Mouse (Mus musculus): Measurements from ENCODE around the gene Psip1. TPM values are rescaled to one million over a fixed set of nuclear protein-coding genes. Genes with fewer than 3 reads are reported as not detected.
A peak's percentile ranks its signal among the peaks of the same experiment; 100 is the strongest.
"Not testable (repeated sequence)": the region's sequence is repeated elsewhere in the genome, so short reads cannot be mapped to it uniquely, and the experiment has no call there.

The Psip1 gene
- 313 and 341 TPM in 2 replicates for polyA plus RNA-seq (2014; fragmentation: Nextera tagmentation; extraction: Ambion mirVana)

DNA sequence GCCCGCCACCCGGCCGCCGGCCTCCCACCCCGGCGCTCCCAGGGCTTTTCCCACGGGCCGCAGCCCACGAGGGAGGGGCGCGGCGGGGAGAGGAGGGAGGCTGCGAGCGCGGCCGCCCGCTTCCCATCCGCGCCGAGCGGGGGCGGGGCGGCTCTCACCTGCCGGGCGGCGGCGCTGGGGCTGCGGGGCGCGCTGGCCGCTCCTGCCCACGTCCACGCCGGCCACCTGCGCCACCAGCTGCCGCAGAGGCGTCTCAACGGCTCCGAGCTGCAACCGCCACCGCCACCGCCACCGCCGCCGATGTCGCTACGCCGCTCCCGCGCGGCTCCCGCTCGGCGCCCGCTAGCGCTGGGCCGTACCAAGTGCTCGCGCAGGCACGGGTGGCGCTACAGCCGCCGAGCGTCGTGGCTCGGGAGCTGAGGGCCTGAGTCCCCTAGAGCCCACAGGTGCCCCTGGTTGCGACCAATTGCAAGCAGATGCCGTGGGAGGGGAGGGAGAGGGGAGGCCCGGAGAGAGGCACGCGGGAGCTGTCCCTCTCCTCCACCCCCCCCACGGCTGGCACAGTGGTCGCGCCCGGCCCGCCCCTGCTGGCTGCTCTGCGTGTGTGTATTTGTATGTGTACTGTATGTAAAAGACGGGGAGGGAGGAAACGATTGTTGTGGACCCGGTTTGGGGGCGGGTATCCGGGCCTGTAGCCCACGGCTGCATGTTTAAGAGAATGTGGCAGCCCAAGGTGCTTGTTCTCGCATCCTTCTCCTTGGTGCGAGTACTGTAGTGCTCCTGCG lies at the start of gene Psip1:
TSS of gene Psip1 (minus strand) at position 343 of the 785 bp plus-strand sequence.
- Histone ChIP-seq H3K4me3 (ENCODE audit: low read depth, low read length) (peak within 1 kb of the TSS; percentile 86), H3K4me1 (ENCODE audit: control insufficient read depth, insufficient read depth, low read length) (peaks cover 11% of the 10 kb centered on the region), H3K36me3 (ENCODE audit: control insufficient read depth, insufficient read depth, low read length) (peaks cover 3% of the 10 kb centered on the region; the same call in 1 of the 2 replicates), H3K4me2 (ENCODE audit: low read depth, severe bottlenecking) (peak within 1 kb of the TSS; percentile 67), H3K27ac (replicated peaks; ENCODE audit: low read depth, low read length) (peak within 1 kb of the TSS; percentile 97), H3K9ac (ENCODE audit: low read length) (peak within 1 kb of the TSS; percentile 94), H3K27me3 (ENCODE audit: control insufficient read depth, insufficient read depth, low read length) (no peaks in the 10 kb centered on the region), H3K9me3 (ENCODE audit: control insufficient read depth, low read length) (no peaks in the 10 kb centered on the region)
- WGBS, result 0% methylated on average over 60 of the region's 86 CpGs
- ATAC-seq (ENCODE audit: insufficient number of reproducible peaks, low FRiP score, low TSS enrichment, low read depth) (peak; percentile 90), DNase-seq (ENCODE audit: low spot score) (peak; percentile 95)

DNA sequence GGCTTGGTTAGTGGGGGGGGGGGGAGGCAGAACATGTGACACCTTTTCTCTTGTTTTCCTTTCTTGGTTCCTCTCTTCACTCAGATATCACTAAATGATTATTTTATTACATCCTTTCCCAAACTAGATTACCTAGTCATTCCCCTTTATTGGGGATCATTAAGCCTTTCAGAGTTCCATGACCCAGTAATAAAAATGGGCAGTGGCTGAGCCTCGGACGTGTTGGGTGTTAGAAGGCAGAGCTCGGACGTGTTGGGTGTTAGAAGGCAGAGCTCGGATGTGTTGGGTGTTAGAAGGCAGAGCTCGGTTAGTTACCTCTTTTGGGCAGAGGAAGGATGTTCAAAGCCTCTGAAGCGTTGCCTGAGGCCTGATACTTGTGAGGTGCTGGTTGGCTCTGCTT lies 47.8 kb upstream of the Psip1 start:
- H3K36me3 ChIP-seq (ENCODE audit: control insufficient read depth, insufficient read depth, low read length), result no peaks in the 10 kb centered on the region
- H3K27ac ChIP-seq (replicated peaks; ENCODE audit: low read depth, low read length), result no peak overlapping the region
- 24% methylated on average over 7 of the region's 7 CpGs for WGBS
- no peak overlapping the region for H3K4me3 ChIP-seq (ENCODE audit: low read depth, low read length)
- no peaks in the 10 kb centered on the region for H3K27me3 ChIP-seq (ENCODE audit: control insufficient read depth, insufficient read depth, low read length)
- H3K4me1 ChIP-seq (ENCODE audit: control insufficient read depth, insufficient read depth, low read length), result no peaks in the 10 kb centered on the region
- no peak overlapping the region for H3K4me2 ChIP-seq (ENCODE audit: low read depth, severe bottlenecking)
- DNase-seq (ENCODE audit: low spot score) (no peak), ATAC-seq (ENCODE audit: insufficient number of reproducible peaks, low FRiP score, low TSS enrichment, low read depth) (no peak)
- H3K9ac ChIP-seq (ENCODE audit: low read length), result no peak overlapping the region
- H3K9me3 ChIP-seq (ENCODE audit: control insufficient read depth, low read length), result no peaks in the 10 kb centered on the region

DNA sequence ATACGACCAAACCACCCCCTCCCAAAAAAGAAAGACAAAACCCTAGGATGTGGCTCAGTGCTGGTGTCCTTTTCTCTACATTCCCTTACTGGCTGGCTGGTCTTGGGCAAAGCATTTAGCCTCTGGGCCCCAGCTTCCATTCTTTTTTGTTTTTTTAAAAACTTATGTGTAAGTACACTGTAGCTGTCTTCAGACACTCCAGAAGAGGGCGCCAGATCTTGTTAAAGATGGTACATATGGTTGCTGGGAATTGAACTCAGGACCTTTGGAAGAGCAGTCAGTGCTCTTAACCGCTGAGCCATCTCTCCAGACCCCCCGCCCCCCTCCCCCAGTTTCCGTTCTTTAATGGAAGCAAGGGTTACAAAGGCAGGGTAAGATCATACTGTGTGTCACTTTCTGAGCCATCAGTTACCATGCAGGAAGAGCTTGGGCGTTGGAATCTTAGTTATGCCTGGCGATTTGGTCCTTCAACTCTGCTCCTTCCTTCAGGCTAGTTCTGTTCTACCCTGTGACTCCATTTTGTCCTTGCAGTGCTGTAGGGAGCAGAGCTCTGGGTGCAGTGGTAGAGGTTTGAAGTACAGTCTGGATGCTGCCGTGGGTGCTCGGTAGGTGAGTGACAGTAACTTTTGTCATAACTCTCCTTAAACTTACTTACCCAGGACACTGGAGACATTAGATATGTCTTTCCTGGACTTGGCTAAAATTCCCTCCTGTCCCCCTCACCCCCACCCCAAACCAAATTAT lies 47.1 kb upstream of the Psip1 start:
- WGBS, result 71% methylated on average over 9 of the region's 9 CpGs
- no peak for ATAC-seq (ENCODE audit: insufficient number of reproducible peaks, low FRiP score, low TSS enrichment, low read depth)
- Histone ChIP-seq H3K4me3 (ENCODE audit: low read depth, low read length) (no peak overlapping the region), H3K4me1 (ENCODE audit: control insufficient read depth, insufficient read depth, low read length) (no peaks in the 10 kb centered on the region), H3K36me3 (ENCODE audit: control insufficient read depth, insufficient read depth, low read length) (no peaks in the 10 kb centered on the region), H3K4me2 (ENCODE audit: low read depth, severe bottlenecking) (no peak overlapping the region), H3K9me3 (ENCODE audit: control insufficient read depth, low read length) (no peaks in the 10 kb centered on the region), H3K27me3 (ENCODE audit: control insufficient read depth, insufficient read depth, low read length) (no peaks in the 10 kb centered on the region), H3K27ac (replicated peaks; ENCODE audit: low read depth, low read length) (no peak overlapping the region), H3K9ac (ENCODE audit: low read length) (no peak overlapping the region)
- no peak for DNase-seq (ENCODE audit: low spot score)

DNA sequence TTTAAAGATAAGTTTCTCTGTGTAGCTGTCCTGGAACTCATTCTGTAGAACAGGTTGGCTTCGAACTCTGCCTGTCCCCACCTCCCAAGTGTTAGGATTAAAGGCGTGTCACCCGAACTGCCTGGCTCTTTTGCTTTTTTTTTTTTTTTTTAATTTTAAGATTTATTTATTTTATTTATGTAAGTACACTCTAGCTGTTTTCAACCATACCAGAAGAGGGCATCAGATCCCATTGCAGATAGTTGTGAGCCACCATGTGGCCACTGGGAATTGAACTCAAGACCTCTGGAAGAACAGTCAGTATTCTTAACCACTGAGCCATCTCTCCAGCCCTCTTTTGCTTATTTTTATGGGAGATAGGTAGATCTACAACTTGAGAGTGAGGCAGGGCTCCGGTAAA lies 43.8 kb upstream of the Psip1 start:
- not testable (repeated sequence) for H3K36me3 ChIP-seq (ENCODE audit: control insufficient read depth, insufficient read depth, low read length); H3K9ac ChIP-seq (ENCODE audit: low read length); H3K4me1 ChIP-seq (ENCODE audit: control insufficient read depth, insufficient read depth, low read length); H3K4me2 ChIP-seq (ENCODE audit: low read depth, severe bottlenecking); H3K27ac ChIP-seq (replicated peaks; ENCODE audit: low read depth, low read length); DNase-seq (ENCODE audit: low spot score); H3K27me3 ChIP-seq (ENCODE audit: control insufficient read depth, insufficient read depth, low read length); H3K9me3 ChIP-seq (ENCODE audit: control insufficient read depth, low read length); ATAC-seq (ENCODE audit: insufficient number of reproducible peaks, low FRiP score, low TSS enrichment, low read depth); H3K4me3 ChIP-seq (ENCODE audit: low read depth, low read length)
- 92% methylated on average over 4 of the region's 4 CpGs for WGBS

DNA sequence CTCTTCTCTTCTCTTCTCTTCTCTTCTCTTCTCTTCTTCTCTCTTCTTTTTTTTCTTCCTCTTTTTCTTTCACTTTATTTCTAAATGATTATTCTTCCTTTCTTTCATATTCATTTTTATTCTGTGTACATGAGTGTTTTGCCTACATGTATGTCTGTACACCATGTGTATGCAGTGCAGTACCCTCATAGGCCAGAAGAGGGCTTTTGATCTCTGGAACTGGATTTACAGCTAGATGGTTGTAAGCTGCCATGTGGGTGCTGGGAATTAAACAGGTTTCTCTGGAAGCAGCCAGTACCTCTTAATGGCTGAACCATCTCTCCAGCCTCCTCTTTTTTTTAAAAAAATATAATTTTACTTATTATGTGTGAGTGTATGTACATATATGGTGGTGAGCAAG lies 41.7 kb upstream of the Psip1 start:
- DNase-seq (ENCODE audit: low spot score) (peak; percentile 62), ATAC-seq (ENCODE audit: insufficient number of reproducible peaks, low FRiP score, low TSS enrichment, low read depth) (no peak)
- Histone ChIP-seq H3K9ac (ENCODE audit: low read length) (no peak overlapping the region), H3K4me2 (ENCODE audit: low read depth, severe bottlenecking) (no peak overlapping the region), H3K4me3 (ENCODE audit: low read depth, low read length) (no peak overlapping the region), H3K36me3 (ENCODE audit: control insufficient read depth, insufficient read depth, low read length) (no peaks in the 10 kb centered on the region), H3K9me3 (ENCODE audit: control insufficient read depth, low read length) (no peaks in the 10 kb centered on the region), H3K27ac (replicated peaks; ENCODE audit: low read depth, low read length) (no peak overlapping the region), H3K27me3 (ENCODE audit: control insufficient read depth, insufficient read depth, low read length) (no peaks in the 10 kb centered on the region), H3K4me1 (ENCODE audit: control insufficient read depth, insufficient read depth, low read length) (peaks cover 10% of the 10 kb centered on the region)

DNA sequence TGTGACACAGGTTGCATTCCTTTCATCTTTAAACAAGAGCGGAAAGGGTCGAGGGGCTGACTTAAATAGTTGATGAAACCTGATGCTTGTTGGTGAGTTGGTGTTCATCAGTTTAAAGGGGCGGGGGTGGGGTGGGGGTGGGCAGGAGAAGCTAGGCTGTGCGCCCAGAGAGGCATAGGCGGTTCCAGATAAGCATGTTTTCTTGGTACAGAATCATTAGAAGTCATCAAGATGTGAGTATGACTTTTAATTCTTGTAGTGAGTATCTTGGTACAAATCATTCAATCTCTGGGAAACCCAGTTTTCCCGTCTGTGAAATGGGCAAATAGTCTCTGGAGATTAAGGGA lies 40.7 kb upstream of the Psip1 start:
- Histone ChIP-seq H3K4me1 (ENCODE audit: control insufficient read depth, insufficient read depth, low read length) (peaks cover 10% of the 10 kb centered on the region), H3K9ac (ENCODE audit: low read length) (no peak overlapping the region), H3K36me3 (ENCODE audit: control insufficient read depth, insufficient read depth, low read length) (no peaks in the 10 kb centered on the region), H3K4me3 (ENCODE audit: low read depth, low read length) (no peak overlapping the region), H3K27ac (replicated peaks; ENCODE audit: low read depth, low read length) (no peak overlapping the region), H3K9me3 (ENCODE audit: control insufficient read depth, low read length) (no peaks in the 10 kb centered on the region), H3K4me2 (ENCODE audit: low read depth, severe bottlenecking) (no peak overlapping the region), H3K27me3 (ENCODE audit: control insufficient read depth, insufficient read depth, low read length) (no peaks in the 10 kb centered on the region)
- ATAC-seq (ENCODE audit: insufficient number of reproducible peaks, low FRiP score, low TSS enrichment, low read depth) (no peak), DNase-seq (ENCODE audit: low spot score) (no peak)
- WGBS, result 38% methylated on average over 6 of the region's 6 CpGs

DNA sequence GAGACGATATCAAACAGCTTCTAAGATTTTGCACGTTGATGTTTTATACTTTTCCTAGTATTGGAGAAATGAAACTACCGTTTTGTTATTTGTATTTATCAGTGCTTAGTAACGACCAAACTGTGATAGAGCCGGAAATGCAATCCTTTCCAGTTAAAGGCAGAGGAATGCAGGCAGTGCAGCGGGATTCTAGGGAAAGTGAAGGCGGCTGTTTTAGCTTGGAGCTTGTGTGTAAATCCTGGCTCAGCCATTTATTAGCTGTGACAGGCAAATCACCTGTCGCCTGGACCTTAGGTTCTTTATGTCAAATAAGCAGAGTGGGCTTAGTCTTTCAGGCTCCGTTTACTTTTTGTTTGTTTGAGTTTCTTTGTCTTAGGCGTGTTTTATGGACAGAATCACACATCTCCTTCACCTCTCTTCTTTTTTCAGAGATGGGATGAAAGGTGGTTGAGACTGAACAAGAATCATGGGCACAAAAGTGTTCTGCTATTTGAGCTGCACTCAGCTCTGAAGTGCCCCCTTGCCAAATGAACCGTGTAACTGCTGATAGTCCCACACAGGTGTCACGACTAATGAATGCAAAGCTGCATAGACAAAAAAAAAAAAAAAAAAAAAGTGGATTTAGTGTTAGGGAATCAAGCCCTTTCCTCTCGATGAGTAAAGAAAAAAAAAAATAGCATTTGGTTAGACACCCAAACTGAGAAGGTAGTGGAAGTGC lies 40.2 kb upstream of the Psip1 start:
- no peak for ATAC-seq (ENCODE audit: insufficient number of reproducible peaks, low FRiP score, low TSS enrichment, low read depth)
- Histone ChIP-seq H3K9me3 (ENCODE audit: control insufficient read depth, low read length) (no peaks in the 10 kb centered on the region), H3K4me1 (ENCODE audit: control insufficient read depth, insufficient read depth, low read length) (peaks cover 10% of the 10 kb centered on the region), H3K36me3 (ENCODE audit: control insufficient read depth, insufficient read depth, low read length) (no peaks in the 10 kb centered on the region), H3K27me3 (ENCODE audit: control insufficient read depth, insufficient read depth, low read length) (no peaks in the 10 kb centered on the region), H3K4me2 (ENCODE audit: low read depth, severe bottlenecking) (peak overlapping the region; percentile 75), H3K4me3 (ENCODE audit: low read depth, low read length) (peak overlapping the region; percentile 70), H3K9ac (ENCODE audit: low read length) (no peak overlapping the region), H3K27ac (replicated peaks; ENCODE audit: low read depth, low read length) (0 out of 2 replicates have a peak overlapping the region, but pooled peaks have one; percentile 26)
- 6% methylated on average over 13 of the region's 13 CpGs for WGBS
- peak; percentile 48 for DNase-seq (ENCODE audit: low spot score)

DNA sequence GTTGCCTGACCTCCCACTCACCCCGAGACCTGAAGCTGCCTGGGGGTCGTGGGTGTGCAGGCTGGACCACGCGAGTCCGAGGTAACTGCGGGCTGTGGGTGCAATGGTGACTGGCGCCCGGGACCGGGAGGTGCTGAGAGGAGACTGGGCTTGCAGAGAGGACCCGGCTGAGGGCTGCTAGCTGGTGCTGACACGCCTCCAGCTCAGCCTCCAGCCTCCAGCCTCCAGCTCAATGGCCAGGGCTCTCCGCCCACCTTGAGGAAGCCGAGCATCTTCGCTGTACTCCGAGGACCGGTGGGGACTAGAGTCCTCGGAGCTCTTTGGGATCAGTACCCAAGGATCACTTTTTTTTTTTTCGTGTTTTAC lies 39.4 kb upstream of the Psip1 start:
- under 1% methylated on average over 18 of the region's 18 CpGs for WGBS
- Histone ChIP-seq H3K9ac (ENCODE audit: low read length) (peak overlapping the region; percentile 78), H3K9me3 (ENCODE audit: control insufficient read depth, low read length) (no peaks in the 10 kb centered on the region), H3K27ac (replicated peaks; ENCODE audit: low read depth, low read length) (peak overlapping the region; percentile 82), H3K27me3 (ENCODE audit: control insufficient read depth, insufficient read depth, low read length) (no peaks in the 10 kb centered on the region), H3K4me1 (ENCODE audit: control insufficient read depth, insufficient read depth, low read length) (peaks cover 10% of the 10 kb centered on the region), H3K4me2 (ENCODE audit: low read depth, severe bottlenecking) (peak overlapping the region; percentile 75), H3K4me3 (ENCODE audit: low read depth, low read length) (peak overlapping the region; percentile 70), H3K36me3 (ENCODE audit: control insufficient read depth, insufficient read depth, low read length) (no peaks in the 10 kb centered on the region)
- no peak for DNase-seq (ENCODE audit: low spot score)
- peak; percentile 65 for ATAC-seq (ENCODE audit: insufficient number of reproducible peaks, low FRiP score, low TSS enrichment, low read depth)
